Mouse (Mus musculus) mature B cell (primary cell): ENCODE results near the gene Trim71.

ENCODE experiments used
- in situ Hi-C: fragments of 300-500 bp; cut with MboI; formaldehyde crosslinking; loops from 2 replicates; pipeline ENCODE4 v1.14.3; 2019

Gene Trim71

DNA sequence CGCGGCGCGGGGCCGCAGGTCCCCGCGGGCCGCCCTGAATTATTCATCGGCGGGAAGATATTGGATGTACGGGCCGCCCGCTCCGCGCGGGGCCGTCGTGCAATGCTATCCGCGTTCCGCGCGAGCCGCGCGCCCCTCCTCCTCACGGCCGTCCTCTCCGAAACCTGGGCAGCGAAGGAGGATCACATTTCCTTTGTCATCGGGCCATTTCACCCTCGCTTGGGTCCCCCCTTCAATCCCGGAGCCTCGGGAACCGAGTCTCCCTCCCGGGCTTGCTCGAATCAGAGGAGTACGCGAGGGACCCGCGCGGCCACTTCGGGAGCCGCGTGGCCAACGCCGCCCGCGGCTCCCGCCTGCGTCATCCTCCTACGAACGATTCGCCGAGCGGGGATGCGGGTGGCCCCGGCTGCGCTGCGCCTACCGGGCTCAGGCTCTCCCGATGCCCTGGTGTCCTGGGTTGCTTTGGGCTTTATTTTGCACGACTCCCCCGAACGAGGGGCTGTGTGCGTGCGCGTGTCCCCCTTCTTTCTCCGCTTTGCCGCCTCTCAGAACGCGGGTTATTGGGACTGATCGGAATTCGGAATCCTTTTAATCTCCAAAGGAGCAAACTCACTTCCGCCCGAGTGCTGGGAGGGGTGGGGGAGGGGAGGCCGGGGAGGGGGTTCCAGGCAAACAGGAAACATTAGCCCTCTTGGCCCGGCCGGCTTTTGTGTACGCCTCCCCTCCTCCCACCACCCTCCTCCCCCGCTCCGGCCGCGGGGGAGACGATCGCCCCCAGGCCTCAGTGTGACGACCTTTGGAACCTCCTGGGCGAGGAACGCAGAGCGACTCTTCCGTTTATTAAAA is at the start of gene Trim71:
Trim71 (minus strand) TSS at position 609 of the 846 bp plus-strand sequence.
- in situ Hi-C loops: no loop called here

DNA sequence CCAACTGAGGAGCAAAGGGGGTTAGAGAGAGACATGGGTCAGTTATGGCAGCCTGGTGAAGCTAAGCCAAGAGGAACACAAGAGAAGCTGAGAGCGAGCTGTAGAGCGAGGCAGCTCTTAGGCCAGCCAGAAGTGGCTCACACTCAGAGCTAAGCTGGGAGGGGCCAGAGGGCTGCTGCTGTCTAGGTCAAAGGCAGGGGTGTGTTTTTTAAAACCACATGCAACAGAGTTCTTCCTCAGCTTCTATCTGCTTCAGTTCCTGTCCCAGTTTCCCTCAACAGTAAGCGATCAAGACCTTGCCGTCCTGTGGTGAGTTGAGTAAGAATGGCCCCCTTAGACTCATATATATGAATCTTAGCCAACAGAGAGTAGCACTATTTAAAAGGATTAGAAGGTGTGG is 48.9 kb upstream of the Trim71 start:
- in situ Hi-C loops: no loop called here

GRCm38 (mm10) chr9:114612566-114612965 is 48.4 kb upstream of the Trim71 start:
- in situ Hi-C loops: no loop called here

DNA sequence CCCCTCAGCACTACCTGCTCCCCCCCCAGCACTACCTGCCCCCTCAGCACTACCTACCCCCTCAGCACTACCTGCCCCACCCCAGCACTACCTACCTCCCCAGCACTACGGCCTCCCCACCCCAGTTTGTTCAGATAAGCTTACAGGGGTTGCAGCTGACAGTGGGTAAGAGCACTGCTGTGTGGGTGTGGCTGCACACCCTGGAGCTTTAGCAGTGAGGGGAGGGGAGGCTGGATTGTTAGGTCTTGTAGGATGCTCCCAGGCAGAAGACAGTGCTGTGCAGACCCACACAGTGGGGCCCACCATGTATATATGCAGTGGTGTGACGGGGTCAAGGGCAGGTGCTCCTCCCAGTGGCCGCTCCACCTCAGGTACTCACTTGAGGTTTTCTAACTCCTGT is 46.1 kb upstream of the Trim71 start:
- in situ Hi-C loops: no loop called here

DNA sequence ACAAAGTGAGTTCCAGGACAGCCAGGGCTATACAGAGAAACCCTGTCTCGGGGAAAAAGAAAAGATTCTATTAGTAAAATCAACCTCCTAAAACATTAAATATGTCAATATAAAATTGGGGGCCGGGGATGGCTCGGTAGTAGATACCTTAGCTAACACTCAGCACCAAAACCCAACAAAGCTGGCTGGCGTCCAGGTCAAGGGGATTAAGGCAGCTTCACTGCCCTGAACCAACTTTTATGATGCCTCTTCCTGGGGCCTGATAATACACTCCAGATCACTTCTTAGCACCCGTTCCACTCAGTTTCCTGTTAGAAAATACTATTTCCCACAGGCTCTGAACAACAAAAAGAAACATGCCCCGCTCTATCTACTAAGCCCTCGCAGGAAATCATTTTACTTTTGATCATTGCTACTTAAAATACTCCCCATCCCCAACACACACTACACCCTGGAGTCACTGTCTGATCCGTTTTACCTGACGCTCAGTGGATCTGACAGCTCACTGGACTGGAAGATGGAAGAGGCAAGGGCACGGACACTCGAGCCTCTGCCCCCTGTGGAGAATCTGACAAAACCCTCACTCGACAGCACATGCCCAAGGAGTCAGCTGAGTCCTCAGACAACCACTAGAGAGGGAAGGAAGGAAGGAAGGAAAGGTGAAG is 39.8 kb upstream of the Trim71 start:
- in situ Hi-C loops: no loop called here

DNA sequence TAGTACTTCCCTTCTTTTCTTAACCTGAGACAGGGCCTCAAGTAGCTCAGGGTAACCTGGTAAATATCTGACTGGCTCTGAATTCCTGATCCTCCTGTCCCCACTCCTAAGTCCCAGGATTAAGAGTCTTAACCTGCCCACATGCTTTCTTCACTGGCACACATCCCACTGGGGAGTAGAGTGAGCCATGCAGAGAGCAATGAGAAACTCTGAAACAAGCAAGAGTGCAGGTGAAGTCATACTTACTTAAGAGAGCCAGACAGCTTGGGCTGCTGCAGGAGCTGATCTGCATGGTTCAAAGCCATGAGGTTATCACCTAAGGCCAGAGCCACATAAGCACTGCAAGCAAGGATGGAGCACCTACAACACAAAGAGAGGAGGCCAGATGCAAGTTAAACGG is 36.9 kb upstream of the Trim71 start:
- in situ Hi-C loops: no loop called here

GRCm38 (mm10) chr9:114585017-114585345 is 20.8 kb upstream of the Trim71 start:
- in situ Hi-C loops: no loop called here

GRCm38 (mm10) chr9:114584183-114585016 is 20.2 kb upstream of the Trim71 start:
- in situ Hi-C loops: no loop called here

- in situ Hi-C loops: no loop called here
These were observed 19.6 kb upstream of the Trim71 start for GRCm38 (mm10) chr9:114583812-114584182.

DNA sequence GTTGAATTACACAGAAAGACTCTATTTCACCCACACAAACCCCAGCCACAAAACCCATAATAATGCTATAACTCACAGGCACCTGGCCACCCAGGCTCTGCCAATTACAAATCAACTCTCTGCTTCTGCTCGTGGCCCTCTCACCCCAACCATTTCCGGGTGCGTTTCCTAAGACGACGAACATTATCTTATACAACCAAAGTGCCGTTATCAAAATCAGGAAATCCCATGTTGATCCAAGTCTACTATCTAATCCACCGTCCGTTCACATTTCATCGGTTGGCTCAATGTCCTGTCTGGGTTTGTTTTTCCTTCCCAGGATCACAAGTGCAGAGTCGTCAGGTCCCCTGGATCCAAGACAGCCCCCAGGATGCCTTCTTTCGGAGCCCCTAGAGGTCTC is 14.5 kb upstream of the Trim71 start:
- in situ Hi-C loops: no loop called here

DNA sequence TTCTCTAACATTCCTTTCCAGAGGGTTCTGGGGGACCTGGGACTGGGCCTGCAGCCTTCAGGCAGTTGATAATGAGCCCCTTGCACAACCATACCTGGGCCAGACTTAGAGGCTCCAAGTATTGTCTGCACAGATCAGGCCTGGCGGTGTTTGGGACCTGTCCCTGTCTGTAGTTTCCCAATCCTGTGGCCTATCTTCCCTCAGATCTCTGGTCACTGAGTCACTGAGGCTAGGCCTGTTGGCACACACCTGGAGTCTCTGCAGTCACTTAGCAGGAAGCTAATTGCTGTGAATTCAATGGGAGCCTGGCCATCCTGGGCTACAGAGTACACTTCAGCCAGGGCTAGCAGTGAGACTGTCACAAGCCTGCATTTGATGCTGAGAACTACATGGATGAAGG is 11.8 kb upstream of the Trim71 start:
- in situ Hi-C loops: no loop called here

GRCm38 (mm10) chr9:114573528-114573927 is 9.4 kb upstream of the Trim71 start:
- in situ Hi-C loops: no loop called here

DNA sequence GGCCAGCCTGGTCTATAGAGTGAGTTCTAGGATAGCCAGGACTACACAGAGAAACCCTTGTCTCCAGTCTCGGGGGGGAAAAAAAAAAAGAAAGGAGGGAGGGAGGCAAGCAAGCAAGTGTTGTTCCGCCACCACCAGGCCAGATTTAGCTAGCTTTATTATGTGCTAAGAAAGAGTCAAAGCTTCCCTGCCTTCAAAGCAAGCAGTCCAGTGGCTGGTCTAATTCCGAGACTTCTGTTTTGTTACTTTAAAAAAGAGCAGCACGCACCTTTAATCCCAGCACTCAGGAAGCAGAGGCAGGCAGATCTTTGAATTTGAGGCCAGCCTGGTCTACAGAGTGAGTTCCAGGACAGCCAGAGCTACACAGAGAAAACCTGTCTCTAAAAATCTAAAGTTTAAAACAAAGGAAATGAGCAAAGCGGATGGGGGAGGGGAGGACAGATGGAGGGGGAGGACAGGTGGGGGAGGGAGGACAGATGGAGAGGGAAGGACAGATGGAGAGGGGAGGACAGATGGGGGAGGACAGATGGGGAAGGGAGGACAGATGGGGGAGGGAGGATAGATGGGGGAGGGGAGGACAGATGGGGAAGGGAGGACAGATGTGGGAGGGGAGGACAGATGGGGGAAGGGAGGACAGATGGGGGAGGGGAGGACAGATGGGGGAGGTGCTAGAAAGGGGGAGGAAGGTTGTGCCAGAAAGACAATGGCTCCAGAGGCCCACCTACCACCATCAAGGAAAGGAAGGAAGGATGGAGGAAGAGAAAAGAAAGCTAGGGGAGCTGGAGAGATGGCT is 4.7 kb upstream of the Trim71 start:
- in situ Hi-C loops: no loop called here

DNA sequence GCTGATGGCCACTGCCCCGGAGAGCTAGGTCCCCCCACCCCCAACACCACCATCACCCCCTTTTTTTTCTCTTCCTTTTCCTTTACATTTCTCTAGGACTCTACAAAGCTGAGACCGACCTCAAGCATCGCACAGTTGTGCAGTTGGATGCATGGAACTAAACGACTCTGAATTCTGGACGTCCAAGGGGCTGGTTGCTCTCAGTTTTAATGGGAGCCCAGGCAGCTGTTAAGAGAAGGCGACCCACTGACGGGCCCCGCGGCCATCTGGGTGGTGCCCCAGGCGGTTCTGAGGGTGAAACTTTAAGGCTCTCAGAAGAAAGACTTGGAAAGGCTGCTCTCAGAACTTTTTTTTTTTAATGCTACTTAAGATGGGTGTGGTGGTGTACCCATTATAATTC is 498 bp upstream of the Trim71 start:
- in situ Hi-C loops: no loop called here

GRCm38 (mm10) chr9:114562919-114563751 is 1.0 kb downstream of the Trim71 start:
- in situ Hi-C loops: no loop called here

DNA sequence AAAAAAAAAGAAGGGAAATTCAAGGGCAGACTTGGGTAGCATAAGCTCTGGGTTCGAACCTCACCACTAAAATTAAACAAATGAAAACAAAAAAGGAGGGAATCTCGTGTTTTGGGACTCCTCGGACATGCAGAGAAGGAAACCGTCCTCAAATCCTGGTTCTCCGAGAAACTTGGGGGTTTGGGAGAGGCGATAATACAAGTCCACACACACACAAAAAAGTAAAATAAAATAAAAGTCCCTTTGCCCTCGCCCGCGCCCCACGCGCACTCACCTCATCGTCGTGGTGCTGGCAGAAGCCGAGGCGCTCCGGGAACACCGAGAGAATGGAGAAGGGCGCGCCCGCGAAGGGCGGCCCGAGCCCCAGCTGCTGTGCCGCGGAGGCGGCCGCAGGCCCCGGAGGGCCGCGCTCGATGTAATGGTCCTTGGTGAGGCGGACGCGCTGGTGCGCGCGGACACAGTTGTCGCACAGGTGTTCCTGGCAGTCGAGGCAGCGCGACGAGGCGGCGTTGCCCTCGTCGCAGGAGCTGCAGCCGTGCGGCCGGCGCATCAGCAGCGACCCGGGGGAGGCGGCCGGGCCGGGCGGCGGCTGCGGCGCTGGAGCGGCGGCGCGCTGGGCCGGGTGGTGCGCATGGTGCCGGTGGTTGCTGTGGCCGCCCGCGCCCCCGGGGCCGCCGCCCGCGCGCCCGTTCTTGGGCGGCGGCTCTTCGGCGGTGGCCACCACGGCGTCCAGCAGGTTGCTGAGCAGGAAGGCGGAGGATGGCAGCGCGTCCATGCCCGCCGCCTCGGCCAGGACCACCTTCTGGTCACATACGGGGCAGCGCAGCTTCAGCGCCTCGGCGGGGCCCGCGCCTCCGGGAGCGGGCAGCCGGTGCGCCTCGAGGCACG is 1.9 kb downstream of the Trim71 start:
- in situ Hi-C loops: no loop called here

GRCm38 (mm10) chr9:114561671-114561971 is 2.5 kb downstream of the Trim71 start:
- in situ Hi-C loops: no loop called here

DNA sequence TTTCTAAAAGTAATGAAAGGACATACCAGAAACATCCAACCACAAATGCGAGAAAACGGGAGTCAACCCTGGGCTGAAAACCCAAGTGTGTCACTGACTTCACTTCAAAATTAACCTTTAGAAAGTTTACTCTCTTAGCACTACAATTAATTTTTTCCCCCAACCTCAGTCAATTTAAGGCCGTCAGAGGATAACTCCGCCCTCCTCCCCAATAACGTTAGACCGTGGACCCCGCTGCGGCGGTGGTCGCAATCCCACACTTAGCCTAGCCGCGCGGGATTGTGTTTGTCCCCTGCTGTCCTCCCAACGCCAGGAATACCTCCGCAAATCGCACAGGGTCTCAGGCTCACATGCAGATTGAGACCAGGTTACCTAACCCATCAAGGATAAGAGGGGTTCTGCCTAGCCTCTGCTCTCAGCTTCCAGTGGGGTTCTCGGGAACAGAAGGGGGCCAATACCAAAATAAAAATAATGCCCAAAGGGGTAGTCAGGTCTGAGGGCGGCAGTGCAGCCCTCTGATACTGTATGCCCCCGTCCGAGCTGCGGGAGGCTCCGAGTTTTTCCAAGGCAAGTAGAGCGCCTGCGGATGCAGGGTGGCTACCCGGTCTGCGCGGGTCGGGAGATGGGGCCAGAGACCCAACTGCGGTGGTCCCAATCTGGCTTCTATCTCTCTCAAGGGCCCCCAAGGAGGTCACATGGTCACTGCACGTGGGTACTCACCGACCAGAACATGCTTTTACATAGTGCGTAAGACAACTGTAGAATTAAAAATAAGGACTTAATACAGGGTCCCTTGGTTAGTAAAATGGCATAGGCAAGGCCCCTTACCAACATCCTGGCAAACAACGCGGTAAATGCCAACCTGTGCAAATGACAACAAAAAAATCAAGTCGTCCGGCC is 3.1 kb downstream of the Trim71 start:
- in situ Hi-C loops: no loop called here

GRCm38 (mm10) chr9:114560141-114560540 is 4.0 kb downstream of the Trim71 start:
- in situ Hi-C loops: no loop called here
